Mouse (Mus musculus) cerebellum, postnatal 10 days (tissue): Measurements from ENCODE around the gene Olfr1029.
"Not testable (repeated sequence)": the region's sequence is repeated elsewhere in the genome, so short reads cannot be mapped to it uniquely, and the experiment has no call there.

Source experiments
- DNase-seq, 2 experiments: peaks; one replicate each; pipeline ENCODE4 v3.0.0; 2021; ENCODE audit warnings: mixed read lengths in 2 of 2

Gene Olfr1029

GRCm38 (mm10) chr2:85973595-85973994 is at the start of gene Olfr1029:
Olfr1029 (plus strand) TSS chr2:85973895.
- DNase-seq, result no peak

GRCm38 (mm10) chr2:85950137-85950536 is 23.6 kb upstream of the Olfr1029 start, which contains the start of gene Olfr1028:
Olfr1028 (plus strand) TSS chr2:85950437.
- DNase-seq, result no peak

- DNase-seq, result no peak
Measured at GRCm38 (mm10) chr2:85978976-85979375, 5.3 kb downstream of the Olfr1029 start, which contains the start of gene Olfr1030. Olfr1030 (plus strand) TSS chr2:85979276.

GRCm38 (mm10) chr2:85990004-85990403 is 16.3 kb downstream of the Olfr1029 start, which contains the start of gene Olfr1031:
Olfr1031 (plus strand) TSS chr2:85990304.
- DNase-seq, result no peak

GRCm38 (mm10) chr2:86005240-86005639 is 31.5 kb downstream of the Olfr1029 start, which contains the start of gene Olfr1032:
Olfr1032 (plus strand) TSS chr2:86005540.
- DNase-seq, result no peak

GRCm38 (mm10) chr2:86020406-86020805 is 46.7 kb downstream of the Olfr1029 start, which contains the start of gene Olfr1033:
Olfr1033 (plus strand) TSS chr2:86020633.
- DNase-seq, result peak in 1 of 2 experiments; percentile 3

GRCm38 (mm10) chr2:86021518-86021917 is 47.8 kb downstream of the Olfr1029 start:
- DNase-seq, result not testable (repeated sequence)
